Mouse (Mus musculus) neutrophil, adult 83 days (primary cell): Measurements from ENCODE around the gene Pnpla3. TPM values are rescaled to one million over a fixed set of nuclear protein-coding genes. Genes with fewer than 3 reads are reported as not detected.

Source experiments
- total RNA-seq, 2 experiments: library from RNA; stranded (reverse); gene quantifications; one replicate each; pipeline ENCODE4 v1.2.4; 2023

Pnpla3 gene
- not detected for total RNA-seq

GRCm38 (mm10) chr15:84167600-84167999 lies at the start of gene Pnpla3:
TSS of gene Pnpla3 (plus strand) at chr15:84167837.

GRCm38 (mm10) chr15:84123075-84123474 lies 44.6 kb upstream of the Pnpla3 start, which contains the start of gene Pnpla5:
TSS of gene Pnpla5 (minus strand) at chr15:84123175.

GRCm38 (mm10) chr15:84192058-84192791 lies 24.6 kb downstream of the Pnpla3 start, which contains the start of gene Samm50:
TSS of gene Samm50 (plus strand) at chr15:84192241.

GRCm38 (mm10) chr15:84231721-84232561 lies 64.3 kb downstream of the Pnpla3 start, which contains the start of gene Parvb:
TSS of gene Parvb (plus strand) at chr15:84232043.

Other genes starting within 250 kb of the Pnpla3 start
- gene Efcab6, start 102.5 kb upstream of the Pnpla3 start, total RNA-seq, result not detected
- not detected for gene Sult4a1, start 62.1 kb upstream of the Pnpla3 start, total RNA-seq
- gene Pnpla5, start 44.7 kb upstream of the Pnpla3 start, total RNA-seq, result not detected
- gene Samm50, start 24.4 kb downstream of the Pnpla3 start, total RNA-seq, result 10 to 100 TPM; 41.2 to 46.2 TPM
- 10 to 100 TPM; 23.9 to 33.3 TPM for gene Parvb, start 64.2 kb downstream of the Pnpla3 start, total RNA-seq
- gene Parvg, start 156.2 kb downstream of the Pnpla3 start, total RNA-seq, result 100 to 1,000 TPM; 166 to 172 TPM